Mouse (Mus musculus): ENCODE data around the gene Ttc9c. TPM values are rescaled to one million over a fixed set of nuclear protein-coding genes. Genes with fewer than 3 reads are reported as not detected.

The Ttc9c gene
- total RNA-seq, 2 experiments from 2014 or later: 25.7 to 30.7 TPM

DNA sequence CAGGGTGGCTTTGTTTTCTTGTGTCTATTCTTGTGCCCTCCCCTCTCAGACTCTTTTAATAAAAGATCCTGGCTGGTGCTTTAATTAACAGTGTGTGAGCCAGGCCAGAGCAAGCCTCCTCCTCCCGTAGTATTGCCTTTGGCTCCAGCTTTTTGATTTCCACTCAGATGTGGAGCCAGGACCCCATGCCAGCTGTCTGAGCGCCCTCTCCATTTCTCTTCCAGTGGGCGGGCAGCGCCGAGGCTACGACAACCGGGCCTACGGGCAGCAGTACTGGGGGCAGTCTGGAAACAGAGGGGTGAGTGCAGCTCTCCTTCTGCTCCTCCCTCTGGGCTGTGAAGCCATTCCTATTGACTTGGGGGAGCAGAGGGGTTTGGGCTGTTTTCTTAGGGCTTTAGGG, 11.5 kb upstream of the Ttc9c start:
- DNase-seq: no peak

GRCm38 (mm10) chr19:8829660-8830059, 10.5 kb upstream of the Ttc9c start, which contains the start of gene AC129217.1:
Gene AC129217.1, plus strand, starts transcription at chr19:8829773.
- DNase-seq: no peak

DNA sequence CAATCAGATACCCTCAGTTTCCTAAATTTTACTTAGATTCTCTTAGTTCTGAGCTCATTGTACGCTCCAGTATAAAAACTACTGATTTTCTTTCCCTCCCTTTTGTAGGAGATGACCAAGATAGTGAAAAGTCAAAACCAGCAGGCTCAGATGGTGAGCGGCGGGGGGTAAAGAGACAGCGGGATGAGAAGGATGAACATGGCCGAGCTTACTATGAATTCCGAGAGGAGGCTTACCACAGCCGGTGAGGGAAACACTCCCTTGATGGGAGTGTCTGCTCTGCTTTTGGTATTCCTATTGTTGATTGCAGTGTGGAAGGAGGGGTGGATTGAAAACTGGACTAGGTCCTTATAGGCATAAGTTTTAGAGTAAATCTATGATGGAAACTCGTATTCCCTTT, 3.6 kb upstream of the Ttc9c start:
- no peak for DNase-seq

DNA sequence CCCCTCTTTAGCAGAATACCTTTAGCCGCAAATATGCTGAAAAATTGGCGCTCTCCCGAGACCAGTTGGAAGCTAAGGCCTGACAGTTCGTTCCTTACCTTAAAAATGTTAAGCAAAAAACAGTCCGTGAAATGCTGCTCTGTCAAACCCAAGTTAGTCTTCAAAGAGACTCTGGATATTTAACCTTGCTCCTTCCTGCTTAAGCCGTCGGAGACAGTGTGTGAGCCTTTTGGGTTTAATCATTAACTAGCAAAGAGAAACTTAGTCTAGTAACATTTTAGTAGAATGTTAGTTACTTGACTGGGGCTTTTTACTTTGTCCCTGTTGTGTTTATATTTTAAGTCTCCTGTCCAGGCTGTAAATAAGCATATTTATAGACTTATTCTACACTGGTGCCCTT, 2.0 kb upstream of the Ttc9c start:
- DNase-seq: no peak

DNA sequence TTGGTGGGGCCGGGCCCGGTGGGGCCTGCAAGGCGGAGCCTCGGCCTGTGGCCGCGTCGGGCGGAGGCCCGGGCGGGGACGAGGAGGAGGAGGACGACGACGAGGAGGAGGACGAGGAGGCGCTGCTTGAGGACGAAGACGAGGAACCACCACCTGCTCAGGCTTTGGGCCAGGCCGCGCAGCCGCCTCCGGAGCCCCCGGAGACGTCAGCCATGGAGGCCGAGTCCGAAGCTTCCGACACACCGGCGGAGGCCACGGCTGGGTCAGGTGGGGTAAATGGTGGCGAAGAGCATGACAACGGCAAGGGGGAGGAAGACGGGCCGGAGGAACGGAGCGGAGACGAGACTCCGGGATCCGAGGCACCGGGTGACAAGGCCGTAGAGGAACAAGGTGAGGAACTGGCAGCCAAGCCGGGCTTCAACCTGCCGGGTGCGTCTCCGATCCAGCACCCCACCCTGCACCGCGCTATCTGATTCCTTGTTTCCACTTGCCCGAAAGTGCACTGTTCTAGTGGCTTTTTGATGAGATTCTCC, 1.4 kb upstream of the Ttc9c start:
- DNase-seq: no peak

- DNase-seq: peak; percentile 99
Measured at GRCm38 (mm10) chr19:8819596-8820423, 677 bp upstream of the Ttc9c start, which contains the start of gene Hnrnpul2. Gene Hnrnpul2, plus strand, starts transcription at chr19:8820010.

GRCm38 (mm10) chr19:8818301-8818798, 783 bp downstream of the Ttc9c start:
- DNase-seq: no peak

DNA sequence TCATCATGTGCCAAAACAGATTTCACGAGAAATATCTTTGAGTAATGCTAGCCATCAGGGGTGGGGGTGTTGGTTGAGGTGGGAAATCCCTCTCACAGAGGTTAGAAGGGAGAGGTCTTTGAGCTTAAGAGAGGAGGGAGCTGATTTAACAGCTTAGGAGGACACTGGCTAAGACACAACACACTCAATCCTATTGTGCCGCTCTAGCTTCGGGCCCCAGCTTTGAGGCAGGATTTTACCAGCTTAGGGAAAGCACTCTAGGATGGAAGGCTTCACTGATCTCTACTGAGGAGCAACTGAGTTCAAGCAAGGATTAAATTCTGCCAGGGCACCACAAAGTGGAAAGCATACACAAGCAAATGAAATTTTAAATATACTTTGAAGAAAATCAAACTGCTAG, 2.1 kb downstream of the Ttc9c start:
- no peak for DNase-seq

DNA sequence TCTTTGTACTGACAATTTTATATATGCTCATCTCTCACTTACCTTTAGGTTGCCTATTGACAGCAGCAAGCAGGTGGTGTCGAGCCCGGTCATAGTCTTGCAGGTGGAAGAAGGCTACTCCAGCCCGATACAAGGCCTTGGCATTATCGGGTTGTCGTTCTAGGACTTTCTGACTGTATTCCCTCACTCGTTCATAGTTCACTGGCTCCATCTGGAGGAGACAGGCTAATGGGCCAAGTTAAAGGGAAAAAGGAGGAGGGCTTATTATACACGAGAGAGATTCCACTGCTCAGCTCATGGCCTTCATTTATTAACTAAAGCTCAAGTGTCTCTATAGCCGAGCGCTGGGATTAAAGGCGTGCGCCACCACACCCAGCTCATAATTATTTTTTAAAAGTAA, 3.3 kb downstream of the Ttc9c start:
- DNase-seq: no peak

GRCm38 (mm10) chr19:8806810-8807209, 12.3 kb downstream of the Ttc9c start:
- DNase-seq: no peak

GRCm38 (mm10) chr19:8803879-8804660, 15.1 kb downstream of the Ttc9c start:
- DNase-seq: no peak

DNA sequence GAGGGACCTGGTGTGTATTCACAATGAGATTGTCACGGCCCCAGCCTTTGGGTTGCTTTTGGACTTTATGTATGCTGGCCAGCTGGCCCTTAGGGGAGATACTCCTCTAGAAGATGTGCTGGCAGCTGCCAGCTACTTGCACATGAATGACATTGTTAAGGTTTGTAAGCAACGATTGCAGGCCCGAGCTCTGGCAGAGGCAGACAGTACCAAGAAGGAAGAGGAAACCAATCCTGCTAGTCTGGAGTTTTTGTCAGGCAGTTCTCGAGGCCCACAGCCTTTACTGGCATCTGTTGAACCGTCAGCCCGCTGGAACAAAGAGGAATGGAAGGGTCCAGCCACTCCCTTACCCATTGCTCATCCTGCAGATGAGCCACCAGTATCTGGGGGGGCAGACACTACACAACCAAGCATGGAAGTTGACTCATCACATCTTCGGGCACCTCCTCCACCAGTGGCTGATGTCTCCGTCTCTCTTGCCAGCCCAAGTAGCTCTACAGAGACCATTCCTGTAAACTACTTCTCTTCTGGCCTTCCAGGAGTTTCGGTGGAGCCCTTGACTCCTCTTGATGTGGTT, 15.8 kb downstream of the Ttc9c start:
- DNase-seq: no peak

- peak; percentile 93 for DNase-seq
Measured at GRCm38 (mm10) chr19:8802130-8802821, 16.9 kb downstream of the Ttc9c start, which contains the start of gene Zbtb3. Gene Zbtb3, plus strand, starts transcription at chr19:8802555.

- no peak for DNase-seq
Measured at GRCm38 (mm10) chr19:8798947-8799315, 20.2 kb downstream of the Ttc9c start.

DNA sequence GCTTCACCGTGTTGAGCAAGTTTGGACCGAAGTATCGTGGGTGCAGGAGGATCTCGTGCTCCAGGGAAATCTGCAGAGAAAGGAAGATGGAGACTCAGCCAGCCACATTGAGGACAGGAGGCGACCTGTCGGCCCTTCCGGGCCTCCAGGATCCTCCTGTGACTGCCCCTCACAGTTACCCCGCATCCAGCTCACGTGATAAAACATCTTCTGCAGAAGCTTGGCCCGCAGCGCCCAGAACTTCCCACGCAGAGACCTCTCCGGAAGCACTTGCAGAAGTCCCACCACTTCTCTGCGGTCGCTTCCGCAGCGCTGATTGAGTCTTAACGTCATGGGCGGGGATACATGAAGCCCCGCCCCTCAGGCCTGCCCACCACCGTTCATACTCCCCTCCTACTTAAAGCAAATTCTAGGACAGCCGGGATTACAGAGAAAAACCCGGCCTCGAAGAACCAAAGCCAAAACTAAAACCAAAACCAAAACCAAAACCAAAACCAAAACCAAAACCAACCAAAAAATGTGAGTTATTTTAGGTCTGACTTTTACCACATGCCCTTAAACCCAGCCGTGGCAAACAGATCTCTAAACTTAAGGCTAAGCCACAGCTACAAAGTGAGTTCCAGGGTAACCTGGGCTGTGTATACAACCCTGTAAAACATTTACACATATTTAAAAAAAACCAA, 20.7 kb downstream of the Ttc9c start, which contains the start of gene Polr2g:
Polr2g (minus strand) TSS at position 314 of the 683 bp plus-strand sequence.
- peak; percentile 94 for DNase-seq

DNA sequence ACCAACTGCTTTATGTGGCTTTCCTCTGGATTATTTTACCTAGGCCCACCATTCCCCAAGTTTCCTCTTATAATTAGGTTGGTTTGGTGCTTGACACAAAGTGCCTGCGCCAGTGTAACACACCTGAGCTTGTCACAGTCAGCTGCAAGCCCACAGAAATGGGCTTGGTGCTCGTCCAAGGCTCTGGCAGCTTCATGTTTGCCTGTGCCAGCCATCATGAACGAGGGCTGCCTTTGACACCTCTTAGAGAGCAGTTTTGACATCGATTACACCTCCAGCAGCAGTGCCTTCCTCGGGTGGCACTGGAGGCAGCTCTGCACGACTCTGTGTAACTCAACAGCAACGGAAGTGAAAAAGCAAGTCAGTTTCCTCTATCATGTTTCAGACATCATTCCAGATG, 29.0 kb downstream of the Ttc9c start:
- DNase-seq: no peak

DNA sequence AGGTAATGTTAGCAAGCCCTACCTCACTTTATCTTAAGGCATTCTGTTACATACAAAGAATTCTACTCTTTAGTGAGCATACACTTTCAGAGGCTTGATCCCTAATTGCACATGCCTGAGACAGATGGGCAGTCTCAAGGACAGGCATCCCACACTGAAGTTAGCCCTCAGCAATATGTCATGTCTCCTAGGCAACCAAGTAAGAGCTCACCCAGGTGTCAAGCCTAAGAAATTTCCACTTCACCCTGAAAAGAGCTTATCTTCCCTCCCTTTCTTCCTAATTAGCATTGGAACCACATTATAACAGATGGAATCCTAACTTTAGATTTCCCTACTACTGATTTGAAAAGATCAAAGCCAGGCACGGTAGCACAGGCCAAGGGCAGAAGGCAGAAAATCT, 30.0 kb downstream of the Ttc9c start:
- no peak for DNase-seq

DNA sequence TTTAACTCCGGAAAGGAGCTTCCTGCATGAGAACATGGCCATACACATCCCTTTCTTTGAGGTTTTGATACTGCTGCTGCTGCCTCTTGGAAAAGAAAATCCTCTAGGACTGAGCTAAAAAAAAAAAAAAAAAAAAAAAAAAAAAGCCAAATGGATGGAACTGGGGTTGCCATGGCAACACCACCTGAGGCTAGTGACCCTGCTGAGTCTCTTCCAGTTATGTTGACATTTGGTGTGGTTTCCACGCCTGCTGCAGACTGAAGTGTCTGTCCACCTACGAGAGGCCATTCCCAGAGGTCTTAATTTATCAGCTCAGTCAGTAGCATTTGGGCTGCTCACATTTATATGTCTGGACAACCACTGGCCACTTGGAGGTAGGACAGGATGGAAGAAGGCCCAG, 30.6 kb downstream of the Ttc9c start:
- no peak for DNase-seq

- peak; percentile 93 for DNase-seq
Measured at GRCm38 (mm10) chr19:8786008-8786781, 32.9 kb downstream of the Ttc9c start, which contains the start of gene Taf6l. Gene Taf6l, minus strand, starts transcription at chr19:8786417.

DNA sequence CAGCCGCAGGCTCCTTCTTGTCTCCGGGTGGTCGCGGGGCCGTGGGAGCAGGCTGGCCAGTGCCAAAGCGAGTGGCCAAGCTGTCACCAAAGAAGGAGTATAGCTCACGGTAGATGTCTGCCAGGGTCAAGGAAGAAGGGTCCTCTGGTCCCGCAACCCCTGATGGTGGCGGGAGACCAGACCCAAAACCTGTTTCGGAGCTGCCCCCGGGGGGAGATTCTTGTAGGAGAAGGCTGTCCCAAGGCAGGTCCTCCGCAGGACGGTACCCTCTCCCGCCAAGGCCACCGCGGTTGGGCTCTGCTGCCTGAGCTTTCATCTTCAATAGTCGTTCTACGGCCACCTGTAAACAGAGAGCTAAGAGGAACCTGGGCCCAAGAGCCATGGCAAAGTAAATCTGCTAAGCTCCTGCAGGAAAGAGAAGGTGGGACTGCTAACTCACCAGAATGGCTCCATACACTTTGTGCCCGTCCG, 44.1 kb downstream of the Ttc9c start:
- peak; percentile 62 for DNase-seq
